Mouse (Mus musculus) liver, embryonic 18 days (tissue): ENCODE measurements around the gene Rasal3. TPM values are rescaled to one million over a fixed set of nuclear protein-coding genes. Genes with fewer than 3 reads are reported as not detected.

Experiments used
- polyA plus RNA-seq: library from polyadenylated mRNA; depleted of rRNA; stranded (reverse); fragments of >200 nt; gene quantifications from 2 replicates; pipeline ENCODE4 v1.2.3, GENCODE M21; 2012; rRNA removed

Gene Rasal3
- 3.6 and 4.2 TPM in 2 replicates for polyA plus RNA-seq

GRCm38 (mm10) chr17:32403417-32403816, at the start of gene Rasal3:
Gene Rasal3 (minus strand): TSS chr17:32403583.

GRCm38 (mm10) chr17:32452482-32452881, 49.1 kb upstream of the Rasal3 start, which contains the start of gene Cyp4f39:
Gene Cyp4f39 (plus strand): TSS chr17:32452723.

GRCm38 (mm10) chr17:32424034-32424433, 20.7 kb upstream of the Rasal3 start, which contains the start of gene Pglyrp2:
Gene Pglyrp2 (minus strand): TSS chr17:32424167.

GRCm38 (mm10) chr17:32389101-32389659, 14.2 kb downstream of the Rasal3 start, which contains the start of gene Wiz:
Gene Wiz (minus strand): TSS chr17:32389439.

DNA sequence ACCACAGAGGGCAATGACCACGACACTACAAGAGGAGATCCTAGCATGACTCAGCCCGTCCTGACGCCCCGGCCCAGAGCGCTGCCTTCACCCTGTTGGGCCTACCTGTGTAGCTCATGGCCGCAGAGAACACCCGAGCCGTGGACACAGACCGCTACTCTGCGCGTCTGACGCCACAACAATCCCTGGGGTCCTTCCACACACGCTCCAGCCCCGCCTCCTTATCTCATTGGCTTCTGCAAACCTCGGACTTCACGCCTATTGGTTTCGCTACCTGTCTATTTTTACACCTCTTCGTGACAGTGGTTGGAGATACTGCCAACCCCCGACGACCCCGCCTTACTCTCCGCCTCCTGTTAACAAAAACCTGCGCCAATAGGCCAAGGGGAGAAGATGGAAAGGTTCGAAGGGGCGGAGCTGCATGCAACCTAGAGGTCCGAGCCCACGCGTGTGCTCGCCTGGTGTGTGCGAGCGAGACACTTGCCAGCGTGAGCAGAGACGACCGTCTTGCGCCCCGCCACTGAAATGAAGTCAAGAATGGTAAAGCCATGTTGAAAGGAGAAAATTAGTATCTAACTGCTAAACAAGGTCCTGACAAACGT, 52.9 kb downstream of the Rasal3 start, which contains the start of gene Akap8l:
Akap8l (minus strand) TSS at position 226 of the 602 bp plus-strand sequence.

Other genes starting within 250 kb of the Rasal3 start
- 0.92 and 1.1 TPM in 2 replicates for gene Notch3, start 236.7 kb downstream of the Rasal3 start, polyA plus RNA-seq
- gene Ephx3, start 214.0 kb downstream of the Rasal3 start, polyA plus RNA-seq, result 0.06 and 0.08 TPM in 2 replicates
- gene Brd4, start 118.9 kb downstream of the Rasal3 start, polyA plus RNA-seq, result 7.7 and 11.8 TPM in 2 replicates
- gene Akap8, start 82.3 kb downstream of the Rasal3 start, polyA plus RNA-seq, result 19.0 and 21.5 TPM in 2 replicates
- gene Akap8l, start 53.0 kb downstream of the Rasal3 start, polyA plus RNA-seq, result 38.5 and 47.9 TPM in 2 replicates
- 5.8 and 7.8 TPM in 2 replicates for gene Wiz, start 14.1 kb downstream of the Rasal3 start, polyA plus RNA-seq
- gene Pglyrp2, start 20.6 kb upstream of the Rasal3 start, polyA plus RNA-seq, result 22.9 and 24.4 TPM in 2 replicates
- 0.06 and 0.08 TPM in 2 replicates for gene Cyp4f39, start 49.1 kb upstream of the Rasal3 start, polyA plus RNA-seq
- 3.5 and 4.0 TPM in 2 replicates for gene Cyp4f17, start 102.5 kb upstream of the Rasal3 start, polyA plus RNA-seq
- 5.0 and 5.4 TPM in 2 replicates for gene Cyp4f16, start 133.0 kb upstream of the Rasal3 start, polyA plus RNA-seq
- not detected in 2 replicates for gene Cyp4f37, start 217.7 kb upstream of the Rasal3 start, polyA plus RNA-seq